Mouse (Mus musculus): ENCODE results near the gene Rbm10.

DNA sequence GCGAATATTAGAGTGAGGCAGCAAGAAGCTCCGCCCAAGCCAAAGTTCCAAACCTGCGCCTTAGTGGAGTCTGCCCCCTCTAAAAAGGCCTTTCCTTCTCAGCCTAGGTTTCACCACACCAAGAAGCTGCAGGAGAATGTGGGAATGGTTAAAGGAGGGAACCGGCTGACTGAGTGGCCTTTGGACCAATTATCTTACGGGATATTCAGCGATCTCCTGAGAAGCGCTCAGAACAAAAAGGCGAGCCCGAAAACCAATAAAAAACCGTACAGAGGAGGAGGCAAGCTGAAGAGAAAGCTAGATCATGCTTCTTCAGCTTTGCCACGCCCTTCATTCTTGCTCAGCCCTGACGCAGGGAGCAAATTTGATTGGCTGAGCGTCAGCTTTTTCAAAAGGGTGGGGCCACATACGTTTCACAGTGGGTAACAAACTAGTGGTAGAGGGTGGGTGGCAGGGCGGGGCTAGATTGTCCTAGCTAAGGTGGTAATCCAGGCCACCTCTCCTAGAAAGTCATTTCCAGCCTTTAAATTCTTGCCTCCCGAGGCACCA lies 70.3 kb downstream of the Rbm10 start, which contains the start of gene Cdk16:
- no peak for TF ChIP-seq POLR2A (IDR thresholded peaks at IDR 0.05; ENCODE audit: control insufficient read depth, extremely low read depth, insufficient read depth, low read length, poor library complexity)
- TF ChIP-seq CTCF (IDR thresholded peaks at IDR 0.05; ENCODE audit: borderline replicate concordance, control insufficient read depth, extremely low read depth, insufficient read depth, low read length, poor library complexity): no peak
